ENCODE assay signal across 9 mouse cellular contexts in genomic region chr4:137367275-137368088, GRCm38 (mm10). TPM values are rescaled to one million over a fixed set of nuclear protein-coding genes. Genes with fewer than 3 reads are reported as not detected.
DNase-seq lines count a peak whose midpoint lies in the region; ATAC-seq and TF ChIP-seq lines count a peak whose summit lies in the region.
"Had no signal": no experiment of that assay in that cellular context is flagged by ENCODE, and none has a peak within 500 bp of the region (broad histone marks: within the 10 kb centered on the region; RNA-seq: fewer than 3 reads in every experiment).

No protein-coding gene starts in this region.

- 6% methylated on average over 5 of the region's 5 CpGs for WGBS in bone marrow, adult 2 months
- WGBS in liver, embryonic 16.5 days (ENCODE audit: insufficient replicate concordance): 10% methylated on average over 5 of the region's 5 CpGs
- WGBS in neural tube, embryonic 15.5 days: 43% methylated on average over 5 of the region's 5 CpGs

- peak overlapping the region; percentile 19 for H3K4me3 ChIP-seq in bone marrow, adult 2 months (replicated peaks; ENCODE audit: control insufficient read depth, low read depth, low read length)
- no peak overlapping the region for H3K4me3 ChIP-seq in liver, embryonic 16.5 days (ENCODE audit: low read depth, low read length)
- no peak overlapping the region for H3K4me3 ChIP-seq in neural tube, embryonic 15.5 days (replicated peaks)
- H3K4me3 ChIP-seq: neural tube, embryonic 13.5 days had no signal

- TF ChIP-seq POLR2A in bone marrow, adult 2 months (IDR thresholded peaks at IDR 0.05; ENCODE audit: borderline replicate concordance, control insufficient read depth, low read depth, low read length): no peak

- DNase-seq in layer of hippocampus, adult 11-12 months (ENCODE audit: low spot score): peak; percentile 38
- DNase-seq in layer of hippocampus, postnatal 14 days (ENCODE audit: low spot score in 2 of 2): no peak
- peak; percentile 41 for DNase-seq in heart, postnatal 25 days (ENCODE audit: low spot score)
- peak; percentile 57 to 71 for DNase-seq in spleen, postnatal 4 days (ENCODE audit: low spot score in 2 of 2)
- DNase-seq in cerebellum, adult 9-10 months: no peak

- no peaks in the 10 kb centered on the region for H3K36me3 ChIP-seq in liver, embryonic 16.5 days (ENCODE audit: control insufficient read depth, insufficient read depth)
- no peaks in the 10 kb centered on the region for H3K36me3 ChIP-seq in neural tube, embryonic 15.5 days
- H3K36me3 ChIP-seq: neural tube, embryonic 13.5 days had no signal

- peak; percentile 58 for ATAC-seq in liver, embryonic 16.5 days (ENCODE audit: low read depth)
- ATAC-seq in neural tube, embryonic 15.5 days (ENCODE audit: low FRiP score): no peak

- no peak overlapping the region for H3K4me2 ChIP-seq in liver, embryonic 16.5 days (ENCODE audit: low read depth, low read length)
- no peak overlapping the region for H3K4me2 ChIP-seq in neural tube, embryonic 15.5 days
- H3K4me2 ChIP-seq: neural tube, embryonic 13.5 days had no signal

- TF ChIP-seq CTCF in bone marrow, adult 2 months (IDR thresholded peaks at IDR 0.05; ENCODE audit: control insufficient read depth, insufficient read depth, low read length): no peak

- intact Hi-C loops in heart, postnatal 25 days (cut with DNase I): loop anchor here (5.0 kb wide), 1 partner anchor 40 kb away; no protein-coding TSS in a partner anchor

- no peaks in the 10 kb centered on the region for H3K27me3 ChIP-seq in liver, embryonic 16.5 days (ENCODE audit: control insufficient read depth, insufficient read depth, low read depth, low read length)
- H3K27me3 ChIP-seq in neural tube, embryonic 15.5 days (replicated peaks): no peaks in the 10 kb centered on the region
- H3K27me3 ChIP-seq: neural tube, embryonic 13.5 days had no signal

- H3K27ac ChIP-seq in bone marrow, adult 2 months (ENCODE audit: control insufficient read depth, insufficient read depth, low read depth, low read length, poor library complexity): peak overlapping the region; percentile 93
- H3K27ac ChIP-seq in liver, embryonic 16.5 days (ENCODE audit: low read length): peak overlapping the region; percentile 43
- no peak overlapping the region for H3K27ac ChIP-seq in neural tube, embryonic 15.5 days (replicated peaks)
- H3K27ac ChIP-seq: neural tube, embryonic 13.5 days had no signal

- H3K9ac ChIP-seq in liver, embryonic 16.5 days (ENCODE audit: low read depth, low read length): no peak overlapping the region
- no peak overlapping the region for H3K9ac ChIP-seq in neural tube, embryonic 15.5 days (replicated peaks)
- H3K9ac ChIP-seq: neural tube, embryonic 13.5 days had no signal

- H3K4me1 ChIP-seq in bone marrow, adult 2 months (ENCODE audit: control insufficient read depth, insufficient read depth, low read length): peaks cover 15% of the 10 kb centered on the region
- H3K4me1 ChIP-seq in liver, embryonic 16.5 days (ENCODE audit: control insufficient read depth, low read depth, low read length): peaks cover 4% of the 10 kb centered on the region
- peaks cover 11% of the 10 kb centered on the region for H3K4me1 ChIP-seq in neural tube, embryonic 15.5 days

- no peaks in the 10 kb centered on the region for H3K9me3 ChIP-seq in liver, embryonic 16.5 days (replicated peaks; ENCODE audit: control insufficient read depth, low read length)
- no peaks in the 10 kb centered on the region for H3K9me3 ChIP-seq in neural tube, embryonic 15.5 days (replicated peaks)
- H3K9me3 ChIP-seq: neural tube, embryonic 13.5 days had no signal

RNA-seq across cellular contexts. Expression of gene Cdc42, which starts 10.0 kb away (rescaled TPM):
- 100 to 1,000 TPM; 401 to 404 TPM for total RNA-seq in layer of hippocampus, postnatal 14 days (2021)
- 86.6 and 133 TPM in 2 replicates for polyA plus RNA-seq in bone marrow, adult 2 months (2011; ENCODE audit: insufficient read depth, insufficient read length, low replicate concordance, missing spikeins)
- total RNA-seq in heart, postnatal 25 days (2021): 100 to 1,000 TPM; 153 to 169 TPM
- polyA plus RNA-seq in liver, embryonic 16.5 days (2015; fragmentation: Nextera tagmentation; extraction: Ambion mirVana): 235 and 242 TPM in 2 replicates
- polyA plus RNA-seq in neural tube, embryonic 15.5 days (2015; fragmentation: Nextera tagmentation; extraction: Ambion mirVana): 923 and 961 TPM in 2 replicates

RNA-seq across cellular contexts. Expression of gene Cela3a, which starts 42.1 kb away (rescaled TPM):
- total RNA-seq in layer of hippocampus, postnatal 14 days (2021): not detected
- polyA plus RNA-seq in bone marrow, adult 2 months (2011; ENCODE audit: insufficient read depth, insufficient read length, low replicate concordance, missing spikeins): not detected in 2 replicates
- not detected for total RNA-seq in heart, postnatal 25 days (2021)
- not detected in 2 replicates for polyA plus RNA-seq in liver, embryonic 16.5 days (2015; fragmentation: Nextera tagmentation; extraction: Ambion mirVana)
- polyA plus RNA-seq in neural tube, embryonic 15.5 days (2015; fragmentation: Nextera tagmentation; extraction: Ambion mirVana): not detected in 2 replicates
- polyA plus RNA-seq: neural tube, embryonic 13.5 days had no signal

Comparison
In these comparisons a context has a peak if more than half of its experiments do, and no peak if none do; other contexts are left out.
1. DNase-seq: peak in layer of hippocampus, adult 11-12 months (single experiment), heart, postnatal 25 days (single experiment) and spleen, postnatal 4 days (2 of 2); none in layer of hippocampus, postnatal 14 days (0 of 2) and cerebellum, adult 9-10 months (single experiment).